Mouse (Mus musculus): ENCODE measurements around the gene Ilk.

DNA sequence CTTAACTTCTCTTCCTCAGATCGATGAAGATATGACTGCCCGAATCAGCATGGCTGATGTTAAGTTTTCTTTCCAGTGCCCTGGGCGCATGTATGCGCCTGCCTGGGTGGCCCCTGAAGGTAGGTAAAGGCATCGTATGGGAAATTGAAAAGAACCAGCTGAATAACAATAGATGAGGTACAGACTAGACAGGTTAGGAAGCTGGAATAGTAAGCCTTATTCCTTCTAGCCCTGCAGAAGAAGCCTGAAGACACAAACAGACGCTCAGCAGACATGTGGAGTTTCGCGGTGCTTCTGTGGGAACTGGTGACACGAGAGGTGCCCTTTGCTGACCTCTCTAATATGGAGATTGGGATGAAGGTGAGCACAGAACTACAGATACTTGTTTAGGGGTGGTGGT lies 5.6 kb downstream of the Ilk start:
- TF ChIP-seq CTCF (IDR thresholded peaks at IDR 0.05; ENCODE audit: borderline replicate concordance, extremely low read depth, insufficient read depth, insufficient read length) (no peak), POLR2A (IDR thresholded peaks at IDR 0.05; ENCODE audit: borderline replicate concordance, extremely low read depth, insufficient read depth, insufficient read length, poor library complexity, severe bottlenecking) (no peak)
